Mouse (Mus musculus) testis, adult 2 months (tissue): ENCODE data around the gene Mdh1.

Experiments used
- CTCF ChIP-seq: fragments of 200-500 bp; IDR thresholded peaks from 2 replicates; pipeline ENCODE4 v1.5.1; 2012; ENCODE audit warnings: low read depth, mild to moderate bottlenecking, inconsistent platforms, low read length, moderate library complexity; ENCODE audit not compliant: control insufficient read depth, insufficient read depth, insufficient replicate concordance
- POLR2A ChIP-seq: fragments of 200-500 bp; IDR thresholded peaks from 2 replicates; pipeline ENCODE4 v1.6.1; 2012; ENCODE audit warnings: low read depth, mild to moderate bottlenecking, inconsistent platforms, low read length, moderate library complexity; ENCODE audit not compliant: control insufficient read depth

GRCm38 (mm10) chr11:21559727-21560126, 12.4 kb downstream of the Mdh1 start:
- TF ChIP-seq POLR2A (no peak), CTCF (no peak)
